Mouse (Mus musculus) olfactory bulb, adult 2 months (tissue): ENCODE measurements around the gene Habp4.

Experiments used
- CTCF ChIP-seq: fragments of 200-500 bp; IDR thresholded peaks from 2 replicates; pipeline ENCODE4 v1.5.1; 2012; ENCODE audit warnings: low read depth, mild to moderate bottlenecking, low read length, moderate library complexity; ENCODE audit not compliant: insufficient read depth
- POLR2A ChIP-seq: fragments of 200-500 bp; IDR thresholded peaks from 2 replicates; pipeline ENCODE4 v1.6.1; 2012; ENCODE audit warnings: mild to moderate bottlenecking, low read depth, low read length, moderate library complexity; ENCODE audit not compliant: insufficient read depth

DNA sequence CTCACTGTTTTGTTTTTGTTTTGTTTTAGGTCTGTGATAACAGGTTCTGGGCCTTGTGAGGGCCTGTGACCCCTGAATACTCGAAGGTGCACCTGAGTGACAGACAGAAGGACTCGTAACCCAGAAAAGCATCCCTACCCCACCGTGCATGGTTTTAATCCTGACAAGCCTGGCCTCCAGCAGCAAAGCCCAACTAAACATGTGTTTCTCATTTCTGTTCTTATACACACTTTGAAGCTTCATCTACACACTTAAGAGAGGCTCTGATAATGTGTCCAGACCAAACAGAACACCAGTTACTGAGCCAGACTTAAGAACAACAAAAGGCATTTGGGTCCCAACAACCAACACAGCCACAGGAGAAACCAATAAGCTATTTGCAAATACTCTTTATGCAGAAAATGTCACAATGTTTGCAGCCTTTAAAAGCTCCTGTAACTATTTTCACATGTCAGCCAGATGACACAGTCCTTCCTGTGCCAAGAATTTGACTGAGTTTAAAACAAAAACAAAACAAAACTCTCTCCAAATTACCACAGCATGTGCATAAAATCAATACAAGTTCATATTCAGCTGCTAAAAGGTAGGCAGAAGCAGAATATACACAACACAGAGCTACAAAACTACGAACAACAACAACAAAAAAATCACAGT is 73.6 kb downstream of the Habp4 start:
- TF ChIP-seq CTCF (no peak), POLR2A (no peak)
